Mouse (Mus musculus): ENCODE measurements around the gene Il1rl2. TPM values are rescaled to one million over a fixed set of nuclear protein-coding genes. Genes with fewer than 3 reads are reported as not detected.

Il1rl2 gene
- total and polyA plus RNA-seq, 2 experiments = 0.06 to 0.37 TPM

DNA sequence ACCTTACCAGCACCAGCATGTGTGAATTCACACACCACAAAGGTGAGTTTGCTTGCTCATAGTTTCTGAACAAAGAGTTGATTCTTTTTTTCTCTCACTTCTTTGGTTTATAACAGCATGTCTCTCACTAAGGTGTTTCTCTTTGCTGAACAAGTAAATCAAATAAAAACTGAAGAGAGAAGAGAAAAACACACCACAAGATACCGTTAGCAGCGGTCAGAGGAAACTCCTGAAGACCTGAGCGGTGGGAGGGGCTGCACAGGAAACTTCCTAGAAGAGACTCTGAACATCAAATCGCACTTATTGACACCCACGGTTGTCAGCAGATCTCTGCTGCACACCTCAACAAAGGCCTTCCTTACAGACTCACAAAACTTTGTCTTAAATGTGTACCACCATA is 58.4 kb downstream of the Il1rl2 start:
- no peak overlapping the region for H3K27ac ChIP-seq (replicated peaks; ENCODE audit: insufficient read depth, low read depth, low read length)
- H3K36me3 ChIP-seq (ENCODE audit: control insufficient read depth, insufficient read depth, low read length) = no peaks in the 10 kb centered on the region
- no peak overlapping the region for H3K4me3 ChIP-seq (ENCODE audit: insufficient read depth, low read depth, low read length)
- H3K4me1 ChIP-seq (ENCODE audit: control insufficient read depth, insufficient read depth, low read length) = no peaks in the 10 kb centered on the region
- DNase-seq (ENCODE audit: extremely low read depth, low read depth, low spot score) = no peak
- no peaks in the 10 kb centered on the region for H3K27me3 ChIP-seq (ENCODE audit: control insufficient read depth, insufficient read depth, low read length)
- 81% methylated on average over 5 of the region's 5 CpGs for WGBS
- no peak for TF ChIP-seq CTCF (IDR thresholded peaks at IDR 0.05; ENCODE audit: low read depth, low read length)
- TF ChIP-seq POLR2A (IDR thresholded peaks at IDR 0.05; ENCODE audit: extremely low read depth, insufficient read depth, low read length) = no peak
- no peaks in the 10 kb centered on the region for H3K79me2 ChIP-seq (ENCODE audit: control insufficient read depth, insufficient read depth, low read length)
- no peak overlapping the region for H3K9ac ChIP-seq (ENCODE audit: low read depth, low read length)

DNA sequence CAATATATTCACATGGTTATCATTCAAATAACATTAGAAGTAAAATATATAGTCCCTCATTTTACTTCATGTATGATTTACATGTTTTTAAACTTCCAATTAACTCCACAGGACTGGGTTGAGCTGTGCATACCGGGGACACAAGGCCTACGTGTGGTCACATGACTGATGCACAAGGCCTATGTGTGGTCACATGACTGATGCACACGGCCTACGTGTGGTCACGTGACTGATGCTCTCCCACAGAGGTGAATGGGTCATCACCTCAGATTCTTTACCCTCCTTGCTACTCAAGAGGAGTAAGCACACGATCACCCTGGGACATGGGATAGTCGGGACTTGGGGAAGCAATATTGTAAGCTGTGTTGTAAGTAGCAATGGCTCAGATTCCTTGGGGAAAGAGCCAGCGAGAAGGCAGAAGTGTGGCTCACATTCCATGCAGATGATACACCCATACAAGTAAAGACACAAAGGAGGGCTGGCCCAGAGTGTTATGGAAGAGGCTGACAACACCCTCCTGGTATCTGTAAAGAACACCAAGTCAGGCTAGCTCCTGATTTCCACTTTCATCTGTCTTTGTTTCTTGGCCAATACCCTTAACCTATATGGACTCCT is 60.6 kb downstream of the Il1rl2 start:
- Histone ChIP-seq H3K79me2 (ENCODE audit: control insufficient read depth, insufficient read depth, low read length) (no peaks in the 10 kb centered on the region), H3K36me3 (ENCODE audit: control insufficient read depth, insufficient read depth, low read length) (no peaks in the 10 kb centered on the region), H3K4me1 (ENCODE audit: control insufficient read depth, insufficient read depth, low read length) (no peaks in the 10 kb centered on the region), H3K27ac (replicated peaks; ENCODE audit: insufficient read depth, low read depth, low read length) (no peak overlapping the region), H3K27me3 (ENCODE audit: control insufficient read depth, insufficient read depth, low read length) (no peaks in the 10 kb centered on the region), H3K9ac (ENCODE audit: low read depth, low read length) (no peak overlapping the region), H3K4me3 (ENCODE audit: insufficient read depth, low read depth, low read length) (no peak overlapping the region)
- DNase-seq (ENCODE audit: extremely low read depth, low read depth, low spot score) = no peak
- 90% methylated on average over 8 of the region's 8 CpGs for WGBS
- TF ChIP-seq CTCF (IDR thresholded peaks at IDR 0.05; ENCODE audit: low read depth, low read length) (no peak), POLR2A (IDR thresholded peaks at IDR 0.05; ENCODE audit: extremely low read depth, insufficient read depth, low read length) (no peak)

DNA sequence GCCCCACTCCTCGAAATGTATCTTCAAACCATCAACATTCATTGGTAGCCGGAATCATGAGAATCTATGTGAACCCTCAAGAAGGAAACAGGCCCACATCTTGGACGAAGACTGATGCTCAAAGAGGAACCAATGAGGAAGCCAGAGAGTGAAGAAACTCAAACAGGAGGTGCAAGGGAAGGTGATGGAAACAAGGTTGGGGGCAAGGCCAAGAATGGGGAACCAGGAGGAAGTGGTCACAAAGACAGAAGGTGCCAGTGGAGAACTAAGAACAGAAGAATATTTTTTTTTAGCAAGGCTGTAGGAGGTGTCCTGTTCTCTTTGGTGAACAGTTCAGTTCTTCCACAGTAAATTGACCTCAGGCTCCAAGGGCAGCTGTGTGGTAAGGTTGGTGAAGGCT is 67.0 kb downstream of the Il1rl2 start:
- Histone ChIP-seq H3K27me3 (ENCODE audit: control insufficient read depth, insufficient read depth, low read length) (no peaks in the 10 kb centered on the region), H3K9ac (ENCODE audit: low read depth, low read length) (no peak overlapping the region), H3K4me1 (ENCODE audit: control insufficient read depth, insufficient read depth, low read length) (no peaks in the 10 kb centered on the region), H3K36me3 (ENCODE audit: control insufficient read depth, insufficient read depth, low read length) (no peaks in the 10 kb centered on the region), H3K27ac (replicated peaks; ENCODE audit: insufficient read depth, low read depth, low read length) (no peak overlapping the region), H3K4me3 (ENCODE audit: insufficient read depth, low read depth, low read length) (no peak overlapping the region), H3K79me2 (ENCODE audit: control insufficient read depth, insufficient read depth, low read length) (no peaks in the 10 kb centered on the region)
- 75% methylated on average over 3 of the region's 3 CpGs for WGBS
- DNase-seq (ENCODE audit: extremely low read depth, low read depth, low spot score) = no peak
- no peak for TF ChIP-seq POLR2A (IDR thresholded peaks at IDR 0.05; ENCODE audit: extremely low read depth, insufficient read depth, low read length)
- no peak for TF ChIP-seq CTCF (IDR thresholded peaks at IDR 0.05; ENCODE audit: low read depth, low read length)

DNA sequence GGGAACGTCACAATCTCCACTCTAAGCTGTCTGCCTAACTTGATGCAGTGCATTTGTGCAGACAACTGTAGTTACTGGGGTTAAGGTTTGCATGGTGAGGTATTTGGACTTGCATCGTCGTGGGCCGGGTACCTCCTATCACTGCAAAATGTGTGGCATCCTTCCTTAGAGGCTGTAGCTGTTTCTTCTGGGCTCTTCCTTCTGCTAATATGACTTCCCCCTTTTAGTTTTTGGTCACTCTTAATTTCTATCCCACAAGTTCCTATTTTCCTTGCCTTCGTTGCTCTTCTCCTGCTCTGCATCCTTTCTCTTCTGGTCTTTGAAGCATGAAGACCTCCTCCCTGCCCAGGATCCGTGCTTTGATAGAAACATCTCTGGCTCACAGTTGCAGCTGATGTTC is 68.1 kb downstream of the Il1rl2 start:
- no peak for DNase-seq (ENCODE audit: extremely low read depth, low read depth, low spot score)
- no peak overlapping the region for H3K4me3 ChIP-seq (ENCODE audit: insufficient read depth, low read depth, low read length)

DNA sequence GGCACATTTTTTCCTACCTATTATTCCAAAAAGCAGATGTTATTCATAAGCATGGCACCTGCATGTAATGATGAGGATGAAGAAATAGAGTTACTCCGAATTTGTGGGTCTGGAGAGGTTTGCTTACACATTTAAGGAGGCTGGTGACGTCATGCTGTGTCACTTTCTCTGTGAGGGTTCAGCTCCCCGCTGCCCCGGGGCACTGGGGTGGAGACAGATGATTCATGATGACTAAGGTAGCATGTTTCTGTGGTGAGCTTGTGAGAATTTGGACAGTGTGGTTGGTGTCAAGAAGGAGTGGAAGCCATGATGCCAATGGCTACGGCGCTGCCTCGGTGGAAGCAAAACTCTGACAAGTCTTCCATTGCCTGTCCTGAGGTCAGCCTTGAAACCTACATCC is 68.8 kb downstream of the Il1rl2 start:
- Histone ChIP-seq H3K4me1 (ENCODE audit: control insufficient read depth, insufficient read depth, low read length) (no peaks in the 10 kb centered on the region), H3K27me3 (ENCODE audit: control insufficient read depth, insufficient read depth, low read length) (no peaks in the 10 kb centered on the region), H3K4me3 (ENCODE audit: insufficient read depth, low read depth, low read length) (no peak overlapping the region), H3K9ac (ENCODE audit: low read depth, low read length) (no peak overlapping the region), H3K27ac (replicated peaks; ENCODE audit: insufficient read depth, low read depth, low read length) (no peak overlapping the region), H3K79me2 (ENCODE audit: control insufficient read depth, insufficient read depth, low read length) (no peaks in the 10 kb centered on the region), H3K36me3 (ENCODE audit: control insufficient read depth, insufficient read depth, low read length) (no peaks in the 10 kb centered on the region)
- WGBS = 82% methylated on average over 7 of the region's 7 CpGs
- no peak for TF ChIP-seq CTCF (IDR thresholded peaks at IDR 0.05; ENCODE audit: low read depth, low read length)
- TF ChIP-seq POLR2A (IDR thresholded peaks at IDR 0.05; ENCODE audit: extremely low read depth, insufficient read depth, low read length) = no peak
- DNase-seq (ENCODE audit: extremely low read depth, low read depth, low spot score) = no peak

More for the DNA sequence above, 68.1 kb downstream of the Il1rl2 start:
- H3K27me3 ChIP-seq (ENCODE audit: control insufficient read depth, insufficient read depth, low read length) = no peaks in the 10 kb centered on the region
- H3K36me3 ChIP-seq (ENCODE audit: control insufficient read depth, insufficient read depth, low read length) = no peaks in the 10 kb centered on the region
- TF ChIP-seq CTCF (IDR thresholded peaks at IDR 0.05; ENCODE audit: low read depth, low read length) (no peak), POLR2A (IDR thresholded peaks at IDR 0.05; ENCODE audit: extremely low read depth, insufficient read depth, low read length) (no peak)
- no peaks in the 10 kb centered on the region for H3K4me1 ChIP-seq (ENCODE audit: control insufficient read depth, insufficient read depth, low read length)
- H3K27ac ChIP-seq (replicated peaks; ENCODE audit: insufficient read depth, low read depth, low read length) = no peak overlapping the region
- no peaks in the 10 kb centered on the region for H3K79me2 ChIP-seq (ENCODE audit: control insufficient read depth, insufficient read depth, low read length)
- H3K9ac ChIP-seq (ENCODE audit: low read depth, low read length) = no peak overlapping the region
- WGBS = 76% methylated on average over 6 of the region's 6 CpGs

DNA sequence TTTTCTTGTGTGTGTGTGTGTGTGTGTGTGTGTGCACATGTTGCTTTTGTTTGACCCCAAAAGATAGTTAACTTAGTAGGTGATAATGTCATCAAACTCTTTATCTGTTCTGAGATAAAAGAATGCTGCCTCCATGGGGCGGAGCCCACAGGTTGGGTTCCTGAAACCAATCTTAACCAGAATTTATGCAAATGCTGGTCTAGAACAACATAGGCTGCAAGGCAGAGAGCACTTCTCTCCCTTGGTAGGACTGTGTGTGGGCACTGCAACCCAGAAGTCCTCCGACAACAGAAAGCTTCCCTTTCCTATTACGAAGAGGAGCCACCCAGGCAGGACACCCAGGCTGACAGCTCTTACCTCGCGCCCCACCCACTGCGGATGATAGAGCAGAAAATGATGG is 75.2 kb downstream of the Il1rl2 start:
- WGBS = 94% methylated on average over 6 of the region's 6 CpGs
- H3K4me3 ChIP-seq (ENCODE audit: insufficient read depth, low read depth, low read length) = no peak overlapping the region
- no peak overlapping the region for H3K9ac ChIP-seq (ENCODE audit: low read depth, low read length)
- H3K36me3 ChIP-seq (ENCODE audit: control insufficient read depth, insufficient read depth, low read length) = no peaks in the 10 kb centered on the region
- H3K27me3 ChIP-seq (ENCODE audit: control insufficient read depth, insufficient read depth, low read length) = no peaks in the 10 kb centered on the region
- no peaks in the 10 kb centered on the region for H3K79me2 ChIP-seq (ENCODE audit: control insufficient read depth, insufficient read depth, low read length)
- no peaks in the 10 kb centered on the region for H3K4me1 ChIP-seq (ENCODE audit: control insufficient read depth, insufficient read depth, low read length)
- DNase-seq (ENCODE audit: extremely low read depth, low read depth, low spot score) = no peak
- TF ChIP-seq CTCF (IDR thresholded peaks at IDR 0.05; ENCODE audit: low read depth, low read length) = no peak
- no peak for TF ChIP-seq POLR2A (IDR thresholded peaks at IDR 0.05; ENCODE audit: extremely low read depth, insufficient read depth, low read length)
- no peak overlapping the region for H3K27ac ChIP-seq (replicated peaks; ENCODE audit: insufficient read depth, low read depth, low read length)
